Mouse (Mus musculus): ENCODE measurements around the gene Zfp385b. TPM values are rescaled to one million over a fixed set of nuclear protein-coding genes. Genes with fewer than 3 reads are reported as not detected.

Gene Zfp385b
- total RNA-seq, 2 experiments from 2014 or later = 51.9 to 56.7 TPM

- DNase-seq (ENCODE audit: low spot score in 2 of 2) = no peak
- intact Hi-C loops (cut with DNase I) = no loop called here
These were observed 375.2 kb downstream of the Zfp385b start for GRCm38 (mm10) chr2:77444282-77444681.

- intact Hi-C loops (cut with DNase I) = no loop called here
These were observed 378.8 kb downstream of the Zfp385b start for GRCm38 (mm10) chr2:77440591-77440990.

GRCm38 (mm10) chr2:77436241-77436759 is 383.1 kb downstream of the Zfp385b start:
- intact Hi-C loops (cut with DNase I) = no loop called here
- DNase-seq (ENCODE audit: low spot score in 2 of 2) = no peak

More at GRCm38 (mm10) chr2:77440591-77440990, 378.8 kb downstream of the Zfp385b start:
- no peak for DNase-seq (ENCODE audit: low spot score in 2 of 2)

- intact Hi-C loops (cut with DNase I) = no loop called here
- no peak for DNase-seq (ENCODE audit: low spot score in 2 of 2)
These were observed 400.0 kb downstream of the Zfp385b start for GRCm38 (mm10) chr2:77419476-77419875.

- no peak for DNase-seq (ENCODE audit: low spot score in 2 of 2)
- intact Hi-C loops (cut with DNase I) = no loop called here
These were observed 401.4 kb downstream of the Zfp385b start for GRCm38 (mm10) chr2:77418078-77418477.

- DNase-seq (ENCODE audit: low spot score in 2 of 2) = no peak
- intact Hi-C loops (cut with DNase I) = no loop called here
These were observed 407.3 kb downstream of the Zfp385b start for GRCm38 (mm10) chr2:77412171-77412570.

GRCm38 (mm10) chr2:77411612-77412011 is 407.8 kb downstream of the Zfp385b start:
- intact Hi-C loops (cut with DNase I) = no loop called here
- no peak for DNase-seq (ENCODE audit: low spot score in 2 of 2)

GRCm38 (mm10) chr2:77409521-77410135 is 409.8 kb downstream of the Zfp385b start:
- no peak for DNase-seq (ENCODE audit: low spot score in 2 of 2)
- intact Hi-C loops (cut with DNase I) = no loop called here

- no peak for DNase-seq (ENCODE audit: low spot score in 2 of 2)
- intact Hi-C loops (cut with DNase I) = no loop called here
These were observed 410.5 kb downstream of the Zfp385b start for GRCm38 (mm10) chr2:77408972-77409371.

- intact Hi-C loops (cut with DNase I) = no loop called here
- no peak for DNase-seq (ENCODE audit: low spot score in 2 of 2)
These were observed 417.1 kb downstream of the Zfp385b start for GRCm38 (mm10) chr2:77402329-77402728.

- peak; percentile 13 to 22 for DNase-seq (ENCODE audit: low spot score in 2 of 2)
- intact Hi-C loops (cut with DNase I) = no loop called here
These were observed 417.8 kb downstream of the Zfp385b start for GRCm38 (mm10) chr2:77401438-77402235.

- intact Hi-C loops (cut with DNase I) = no loop called here
- no peak for DNase-seq (ENCODE audit: low spot score in 2 of 2)
These were observed 425.6 kb downstream of the Zfp385b start for GRCm38 (mm10) chr2:77393881-77394280.

- intact Hi-C loops (cut with DNase I) = no loop called here
- DNase-seq (ENCODE audit: low spot score in 2 of 2) = no peak
These were observed 431.3 kb downstream of the Zfp385b start for GRCm38 (mm10) chr2:77388186-77388585.

GRCm38 (mm10) chr2:77386515-77386914 is 432.9 kb downstream of the Zfp385b start:
- peak; percentile 18 to 25 for DNase-seq (ENCODE audit: low spot score in 2 of 2)
- intact Hi-C loops (cut with DNase I) = no loop called here

GRCm38 (mm10) chr2:77382766-77383165 is 436.7 kb downstream of the Zfp385b start:
- intact Hi-C loops (cut with DNase I) = loop anchor here (5.0 kb wide), 1 partner anchor 330 kb away; no protein-coding TSS in a partner anchor
- DNase-seq (ENCODE audit: low spot score in 2 of 2) = no peak

GRCm38 (mm10) chr2:77379907-77380306 is 439.5 kb downstream of the Zfp385b start:
- DNase-seq (ENCODE audit: low spot score in 2 of 2) = no peak
- intact Hi-C loops (cut with DNase I) = loop anchor here (5.0 kb wide), 1 partner anchor 332 kb away; no protein-coding TSS in a partner anchor

GRCm38 (mm10) chr2:77379332-77379731 is 440.1 kb downstream of the Zfp385b start:
- DNase-seq (ENCODE audit: low spot score in 2 of 2) = no peak
- intact Hi-C loops (cut with DNase I) = no loop called here

GRCm38 (mm10) chr2:77376823-77377222 is 442.6 kb downstream of the Zfp385b start:
- intact Hi-C loops (cut with DNase I) = no loop called here
- DNase-seq (ENCODE audit: low spot score in 2 of 2) = no peak

GRCm38 (mm10) chr2:77375155-77375554 is 444.3 kb downstream of the Zfp385b start:
- no peak for DNase-seq (ENCODE audit: low spot score in 2 of 2)
- intact Hi-C loops (cut with DNase I) = no loop called here

GRCm38 (mm10) chr2:77369174-77369573 is 450.3 kb downstream of the Zfp385b start:
- no peak for DNase-seq (ENCODE audit: low spot score in 2 of 2)

More at GRCm38 (mm10) chr2:77369174-77369573, 450.3 kb downstream of the Zfp385b start:
- intact Hi-C loops (cut with DNase I) = no loop called here
